28 mouse cellular contexts compared by ENCODE assay signal in the genomic region with DNA sequence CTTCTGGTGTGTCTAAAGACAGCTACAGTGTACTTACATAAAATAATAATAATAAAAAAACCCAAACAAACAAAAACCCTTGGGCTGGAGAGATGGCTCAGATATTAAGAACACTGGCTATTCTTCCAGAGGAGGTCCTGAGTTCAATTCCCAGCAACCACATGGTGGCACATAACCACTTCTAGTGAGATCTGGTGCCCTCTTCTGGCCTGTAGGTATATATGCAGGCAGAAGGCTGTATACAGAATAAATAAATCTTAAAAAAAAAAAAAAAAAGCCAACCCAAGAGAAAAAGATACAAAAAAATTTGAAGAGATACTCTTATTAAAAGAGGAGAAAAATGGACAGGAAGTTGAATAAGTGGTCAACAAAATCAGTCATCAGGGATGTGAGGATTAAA. TPM values are rescaled to one million over a fixed set of nuclear protein-coding genes. Genes with fewer than 3 reads are reported as not detected.
DNase-seq lines count a peak whose midpoint lies in the region; ATAC-seq and TF ChIP-seq lines count a peak whose summit lies in the region.
"Had no signal": no experiment of that assay in that cellular context is flagged by ENCODE, and none has a peak within 500 bp of the region (broad histone marks: within the 10 kb centered on the region; RNA-seq: fewer than 3 reads in every experiment).

No protein-coding gene starts in this region.

- TF ChIP-seq CTCF in kidney, postnatal 0 days (IDR thresholded peaks at IDR 0.05; ENCODE audit: low read depth), result peak; percentile 24; the same call in 1 of the 2 replicates
- peak; percentile 25; the same call in 1 of the 2 replicates for TF ChIP-seq CTCF in midbrain, postnatal 0 days (IDR thresholded peaks at IDR 0.05)

- no peak for ATAC-seq in CD4-positive, CD25-positive, alpha-beta regulatory T cell, adult 4 months
- ATAC-seq in kidney, postnatal 0 days (replicated peaks; ENCODE audit: low FRiP score, low read depth), result no peak
- no peak for ATAC-seq in midbrain, postnatal 0 days (ENCODE audit: low FRiP score)
- ATAC-seq in midbrain, embryonic 11.5 days (ENCODE audit: low FRiP score), result no peak
- ATAC-seq: forebrain, embryonic 16.5 days; intestine, embryonic 15.5 days; midbrain, embryonic 15.5 days had no signal

- H3K27ac ChIP-seq in kidney, postnatal 0 days, result no peak overlapping the region
- no peak overlapping the region for H3K27ac ChIP-seq in midbrain, postnatal 0 days (ENCODE audit: low read depth, low read length)
- no peak overlapping the region for H3K27ac ChIP-seq in midbrain, embryonic 11.5 days (ENCODE audit: low read depth, low read length)
- H3K27ac ChIP-seq: embryonic facial prominence, embryonic 10.5 days; hindbrain, embryonic 14.5 days; intestine, embryonic 15.5 days; midbrain, embryonic 15.5 days; neural tube, embryonic 13.5 days had no signal

- no peaks in the 10 kb centered on the region for H3K4me1 ChIP-seq in kidney, postnatal 0 days (replicated peaks; ENCODE audit: insufficient read depth, low read length)
- H3K4me1 ChIP-seq in midbrain, postnatal 0 days (ENCODE audit: insufficient read depth, low read length), result no peaks in the 10 kb centered on the region
- H3K4me1 ChIP-seq in midbrain, embryonic 11.5 days (ENCODE audit: control insufficient read depth, insufficient read depth, low read length), result no peaks in the 10 kb centered on the region
- H3K4me1 ChIP-seq: intestine, embryonic 15.5 days; midbrain, embryonic 15.5 days; neural tube, embryonic 13.5 days had no signal

- H3K4me2 ChIP-seq in kidney, postnatal 0 days (ENCODE audit: low read length), result no peak overlapping the region
- H3K4me2 ChIP-seq in midbrain, postnatal 0 days (ENCODE audit: low read depth, low read length, poor library complexity, severe bottlenecking), result no peak overlapping the region
- no peak overlapping the region for H3K4me2 ChIP-seq in midbrain, embryonic 11.5 days
- H3K4me2 ChIP-seq: hindbrain, embryonic 14.5 days; intestine, embryonic 15.5 days; midbrain, embryonic 15.5 days; neural tube, embryonic 13.5 days had no signal

- no peaks in the 10 kb centered on the region for H3K36me3 ChIP-seq in kidney, postnatal 0 days (ENCODE audit: insufficient read depth, low read length)
- no peaks in the 10 kb centered on the region for H3K36me3 ChIP-seq in midbrain, postnatal 0 days (ENCODE audit: insufficient read depth, low read length)
- no peaks in the 10 kb centered on the region for H3K36me3 ChIP-seq in midbrain, embryonic 11.5 days (ENCODE audit: control insufficient read depth, insufficient read depth, low read length)
- H3K36me3 ChIP-seq: embryonic facial prominence, embryonic 10.5 days; intestine, embryonic 15.5 days; midbrain, embryonic 15.5 days; neural tube, embryonic 13.5 days had no signal

- H3K27me3 ChIP-seq in kidney, postnatal 0 days (ENCODE audit: insufficient read depth, low read length), result no peaks in the 10 kb centered on the region
- H3K27me3 ChIP-seq in midbrain, postnatal 0 days (ENCODE audit: insufficient read depth, low read length), result no peaks in the 10 kb centered on the region
- H3K27me3 ChIP-seq in midbrain, embryonic 11.5 days (ENCODE audit: control insufficient read depth, insufficient read depth, low read length), result no peaks in the 10 kb centered on the region
- H3K27me3 ChIP-seq: intestine, embryonic 15.5 days; midbrain, embryonic 15.5 days; neural tube, embryonic 13.5 days had no signal

- no peak overlapping the region for H3K4me3 ChIP-seq in kidney, postnatal 0 days (replicated peaks; ENCODE audit: low read depth, low read length)
- H3K4me3 ChIP-seq in midbrain, postnatal 0 days (ENCODE audit: low read depth, low read length), result no peak overlapping the region
- H3K4me3 ChIP-seq in midbrain, embryonic 11.5 days (ENCODE audit: low read depth, low read length), result no peak overlapping the region
- H3K4me3 ChIP-seq: embryonic facial prominence, embryonic 10.5 days; intestine, embryonic 15.5 days; midbrain, embryonic 15.5 days; myocyte; neural tube, embryonic 13.5 days had no signal

- H3K9ac ChIP-seq in kidney, postnatal 0 days (ENCODE audit: low read depth, low read length), result no peak overlapping the region
- H3K9ac ChIP-seq in midbrain, postnatal 0 days (replicated peaks; ENCODE audit: low read length, poor library complexity, severe bottlenecking), result no peak overlapping the region
- no peak overlapping the region for H3K9ac ChIP-seq in midbrain, embryonic 11.5 days (ENCODE audit: low read length)
- H3K9ac ChIP-seq: hindbrain, embryonic 14.5 days; intestine, embryonic 15.5 days; midbrain, embryonic 15.5 days; neural tube, embryonic 13.5 days had no signal

- DNase-seq in CD4-positive, CD25-positive, alpha-beta regulatory T cell, adult 2 months (ENCODE audit: low read depth, low spot score), result peak; percentile 22
- no peak for DNase-seq in kidney, postnatal 0 days (ENCODE audit: low spot score)
- no peak for DNase-seq in kidney, postnatal 25 days
- DNase-seq in midbrain, postnatal 0 days (ENCODE audit: low spot score), result no peak
- no peak for DNase-seq in midbrain, embryonic 11.5 days (ENCODE audit: low spot score, missing footprints)
- DNase-seq in thymus, postnatal 25 days, result no peak
- DNase-seq in embryo, embryonic 11 days, result no peak
- DNase-seq: adrenal gland, postnatal 25 days; cerebellum, adult 8-10 months; gastrocnemius, postnatal 36 days; heart, postnatal 36 days; kidney, postnatal 4 days; layer of hippocampus, adult 9-11 months; lung, adult 18-20 months; lung, postnatal 4 days; retina, postnatal 1 day; right cerebral cortex, postnatal 25 days; spleen, adult 18-20 months; thymus, postnatal 4 days had no signal

- H3K9me3 ChIP-seq in kidney, postnatal 0 days (replicated peaks; ENCODE audit: low read length), result no peaks in the 10 kb centered on the region
- H3K9me3 ChIP-seq in midbrain, postnatal 0 days (ENCODE audit: low read length), result no peaks in the 10 kb centered on the region
- H3K9me3 ChIP-seq in midbrain, embryonic 11.5 days (ENCODE audit: control insufficient read depth, low read length), result no peaks in the 10 kb centered on the region
- H3K9me3 ChIP-seq: embryonic facial prominence, embryonic 10.5 days; intestine, embryonic 15.5 days; midbrain, embryonic 15.5 days; neural tube, embryonic 13.5 days had no signal

RNA-seq across cellular contexts. Expression of gene Tcf7l1, which starts 8.7 kb away (rescaled TPM):
- 1 to 10 TPM; 2.0 to 2.3 TPM for polyA plus RNA-seq in CD4-positive, CD25-positive, alpha-beta regulatory T cell, adult 4 months (2017; shearing (Covaris generic))
- 23.8 and 25.0 TPM in 2 replicates for polyA plus RNA-seq in kidney, postnatal 0 days (2015; fragmentation: Nextera tagmentation; extraction: Ambion mirVana)
- 0.80 and 3.1 TPM in 2 replicates for total RNA-seq in midbrain, postnatal 0 days (2014; rRNA removed)
- polyA plus RNA-seq in midbrain, postnatal 0 days (2015; fragmentation: Nextera tagmentation; extraction: Ambion mirVana), result 5.8 and 6.0 TPM in 2 replicates
- 16.7 and 19.8 TPM in 2 replicates for polyA plus RNA-seq in midbrain, embryonic 11.5 days (2014; fragmentation: Nextera tagmentation; extraction: Ambion mirVana)
- total RNA-seq: common myeloid progenitor, adult 5-6 weeks had no signal
